Mouse (Mus musculus) forebrain, embryonic 16.5 days (tissue): ENCODE measurements around the gene Armc2. TPM values are rescaled to one million over a fixed set of nuclear protein-coding genes. Genes with fewer than 3 reads are reported as not detected.

Experiments
- ATAC-seq: fragments of 200-750 bp; cut with Nextera tagmentation; 2 replicates; pipeline ENCODE4 v1.8.0; 2017; ENCODE audit warnings: mild to moderate bottlenecking, moderate library complexity
- H3K27ac ChIP-seq: fragments of 300-500 bp; sonication (generic); 2 replicates; pipeline ENCODE4 v1.5.1; 2014; ENCODE audit warnings: low read length, control low read depth
- H3K27me3 ChIP-seq: fragments of 300-500 bp; sonication (generic); replicated peaks from 2 replicates; pipeline ENCODE4 v1.6.1; 2014; ENCODE audit warnings: low read length; ENCODE audit not compliant: control insufficient read depth, insufficient read depth
- H3K36me3 ChIP-seq: fragments of 300-500 bp; sonication (generic); 2 replicates; pipeline ENCODE4 v1.6.1; 2014; ENCODE audit not compliant: control insufficient read depth, insufficient read depth
- H3K4me1 ChIP-seq: fragments of 300-500 bp; sonication (generic); replicated peaks from 2 replicates; pipeline ENCODE4 v1.6.1; 2014; ENCODE audit warnings: low read length; ENCODE audit not compliant: control insufficient read depth, insufficient read depth
- H3K4me2 ChIP-seq: fragments of 300-500 bp; sonication (generic); 2 replicates; pipeline ENCODE4 v1.6.1; 2014; ENCODE audit warnings: mild to moderate bottlenecking, low read length, control low read depth
- H3K4me3 ChIP-seq: fragments of 300-500 bp; sonication (generic); replicated peaks from 2 replicates; pipeline ENCODE4 v1.5.1; 2014; ENCODE audit warnings: mild to moderate bottlenecking, low read length, control low read depth
- H3K9ac ChIP-seq: fragments of 300-500 bp; sonication (generic); replicated peaks from 2 replicates; pipeline ENCODE4 v1.6.1; 2014; ENCODE audit warnings: low read depth, low read length, control low read depth
- H3K9me3 ChIP-seq: fragments of 300-500 bp; sonication (generic); 2 replicates; pipeline ENCODE4 v1.6.1; 2016; ENCODE audit warnings: low read length; ENCODE audit not compliant: control insufficient read depth
- WGBS: fragments of 180-500 bp; shearing (Covaris S2); extraction: QIAGEN DNeasy Blood & Tissue Kit; methylation state at CpG from one replicate; pipeline ENCODE4 v1.1.7; 2014; 5-methylcytosine and 5-hydroxymethylcytosine counted together
- polyA plus RNA-seq: library from polyadenylated mRNA; unstranded; fragments of >200 nt; fragmentation: Nextera tagmentation; extraction: Ambion mirVana; gene quantifications from 2 replicates; pipeline ENCODE4 v1.2.1, GENCODE M21; 2015

Armc2 gene
- polyA plus RNA-seq, 1 experiment from 2014 or later, result 8.2 TPM

DNA sequence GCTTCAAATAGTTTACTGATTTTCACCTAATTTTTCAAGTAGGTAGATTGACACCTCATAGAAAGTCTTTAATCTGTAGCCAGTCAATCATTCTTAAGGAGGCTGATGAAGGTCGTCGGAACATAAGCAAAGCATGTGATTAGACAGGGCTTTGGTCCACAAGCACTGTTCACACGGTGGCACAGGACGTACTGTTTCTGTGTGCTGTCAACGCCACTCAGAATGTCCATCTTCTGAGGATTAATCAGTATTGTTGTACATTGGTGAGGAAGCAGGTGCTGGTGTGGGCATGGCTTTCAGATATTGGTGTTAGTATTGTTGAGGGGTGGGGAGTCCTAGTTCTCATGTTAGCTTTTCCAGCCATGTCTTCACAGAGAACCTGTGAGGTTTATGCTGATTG lies 128.7 kb downstream of the Armc2 start:
- H3K9me3 ChIP-seq, result no peaks in the 10 kb centered on the region
- ATAC-seq, result no peak
- peaks cover 20% of the 10 kb centered on the region for H3K4me1 ChIP-seq
- no peak overlapping the region for H3K27ac ChIP-seq
- H3K36me3 ChIP-seq, result no peaks in the 10 kb centered on the region
- peak overlapping the region; percentile 14; the same call in 1 of the 2 replicates for H3K4me2 ChIP-seq
- H3K9ac ChIP-seq, result no peak overlapping the region
- H3K4me3 ChIP-seq, result no peak overlapping the region
- WGBS, result 38% methylated on average over 5 of the region's 5 CpGs
- H3K27me3 ChIP-seq, result no peaks in the 10 kb centered on the region

DNA sequence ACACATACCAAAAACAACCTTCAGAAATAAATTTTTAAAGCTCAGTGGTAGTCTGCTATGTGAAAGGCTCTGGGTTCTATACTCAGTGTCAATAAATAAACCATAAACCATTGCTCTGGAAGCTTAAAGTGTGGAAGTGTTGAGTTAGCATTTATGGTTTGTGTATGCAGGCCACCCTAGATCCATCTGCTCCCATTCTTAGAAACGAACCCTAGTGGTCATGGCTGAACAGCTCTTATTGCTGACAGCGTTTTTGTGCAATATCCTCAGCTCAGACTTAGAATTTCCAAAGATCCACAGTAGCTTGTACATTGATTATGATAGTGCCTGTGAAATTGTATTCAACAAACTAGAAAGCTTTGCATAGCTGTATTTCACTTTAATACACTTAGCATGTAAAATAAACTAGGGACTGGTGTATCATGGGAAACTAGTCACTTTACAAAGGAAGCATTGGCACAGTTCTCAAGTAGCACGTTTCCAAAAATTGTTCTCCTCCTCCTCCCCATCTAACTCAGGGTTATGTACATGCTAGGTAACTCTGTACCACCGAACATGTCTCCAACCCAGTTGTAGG lies 129.8 kb downstream of the Armc2 start:
- H3K9ac ChIP-seq, result 0 out of 2 replicates have a peak overlapping the region, but pooled peaks have one; percentile 3
- H3K9me3 ChIP-seq, result no peaks in the 10 kb centered on the region
- no peaks in the 10 kb centered on the region for H3K36me3 ChIP-seq
- peak overlapping the region; percentile 8 for H3K4me3 ChIP-seq
- peak overlapping the region; percentile 62 for H3K4me2 ChIP-seq
- 42% methylated on average over 4 of the region's 4 CpGs for WGBS
- no peak overlapping the region for H3K27ac ChIP-seq
- ATAC-seq, result no peak
- peaks cover 13% of the 10 kb centered on the region for H3K4me1 ChIP-seq
- no peaks in the 10 kb centered on the region for H3K27me3 ChIP-seq

DNA sequence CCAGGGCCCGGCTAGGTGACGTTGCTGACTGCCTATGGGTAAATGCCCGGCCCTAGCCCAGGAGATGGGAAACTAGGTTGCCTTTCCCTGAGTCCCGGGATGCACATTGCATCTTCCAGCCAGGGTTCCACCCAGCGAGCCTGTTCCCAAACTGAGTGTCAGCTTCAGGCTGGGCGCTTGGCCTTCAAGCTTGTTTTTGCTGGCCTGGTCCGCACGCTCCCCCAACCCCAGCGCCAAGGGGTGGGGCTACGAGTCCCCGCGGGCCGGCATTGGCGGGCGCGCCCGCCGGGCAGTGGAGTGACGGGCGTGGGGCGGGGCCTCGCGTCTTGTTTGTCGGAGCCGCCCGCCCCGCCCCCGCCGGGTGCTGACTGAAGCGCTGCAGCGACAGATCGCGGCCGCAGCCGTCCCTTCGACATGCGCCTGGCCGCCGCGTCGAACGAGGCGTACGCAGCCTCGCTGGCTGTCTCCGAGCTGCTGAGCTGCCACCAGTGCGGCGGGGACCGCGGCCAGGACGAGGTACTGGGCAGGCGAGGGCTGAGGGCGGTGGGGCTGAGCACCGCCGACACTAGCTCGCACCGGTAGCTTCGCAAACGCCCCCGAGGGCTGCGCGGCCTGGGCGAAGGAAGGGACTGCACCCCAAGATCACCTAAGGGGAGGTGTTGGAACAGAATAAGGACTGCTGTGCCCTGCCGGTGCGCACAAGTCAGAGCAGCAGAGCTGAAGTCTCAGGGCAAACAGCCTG lies 131.0 kb downstream of the Armc2 start:
- Histone ChIP-seq H3K9ac (peak overlapping the region; percentile 91), H3K36me3 (no peaks in the 10 kb centered on the region), H3K4me3 (peak overlapping the region; percentile 66), H3K27ac (peak overlapping the region; percentile 93), H3K9me3 (no peaks in the 10 kb centered on the region), H3K4me1 (peaks cover 8% of the 10 kb centered on the region), H3K4me2 (peak overlapping the region; percentile 62), H3K27me3 (no peaks in the 10 kb centered on the region)
- ATAC-seq, result peak; percentile 98
- under 1% methylated on average over 65 of the region's 65 CpGs for WGBS

DNA sequence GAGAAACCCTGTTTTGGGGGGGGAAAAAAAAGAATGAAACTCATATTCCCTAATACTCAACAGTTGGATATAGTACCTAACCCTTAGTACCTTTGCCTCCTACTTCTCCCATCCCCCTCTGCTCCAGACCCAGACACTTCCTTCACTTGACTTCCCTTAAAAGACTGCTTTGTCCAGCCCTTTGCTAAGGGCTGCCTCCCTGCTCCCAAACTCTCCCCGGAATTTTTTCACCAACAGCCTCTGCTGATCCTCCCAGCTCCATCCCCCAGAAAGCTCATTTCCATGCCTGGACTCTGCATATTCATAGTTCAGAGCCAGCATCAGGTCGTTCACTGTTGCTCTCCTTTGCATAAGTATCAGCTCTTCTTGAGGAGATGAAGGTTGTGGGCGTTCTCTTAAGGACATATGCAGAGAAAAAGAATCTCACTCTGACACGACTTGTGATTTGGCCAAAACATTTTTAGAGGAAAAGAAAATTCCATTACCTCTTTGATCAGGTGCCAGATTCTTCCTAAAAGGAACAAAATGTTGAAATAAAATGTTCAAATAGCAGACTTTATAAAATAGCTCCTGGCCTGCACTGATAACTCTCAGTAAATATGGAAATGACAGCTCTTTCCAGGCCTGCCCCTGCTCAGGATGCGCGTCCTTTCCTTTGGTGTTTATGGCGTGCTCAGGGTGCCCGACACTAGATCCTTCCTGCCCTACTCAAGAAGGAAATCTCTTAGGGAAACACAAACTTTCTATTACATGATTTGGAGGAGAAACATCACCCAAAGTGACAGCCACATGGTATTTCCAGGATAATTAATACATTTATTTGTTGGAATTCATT lies 134.3 kb downstream of the Armc2 start:
- Histone ChIP-seq H3K9me3 (no peaks in the 10 kb centered on the region), H3K4me2 (no peak overlapping the region), H3K27ac (no peak overlapping the region), H3K9ac (no peak overlapping the region), H3K4me1 (peaks cover 12% of the 10 kb centered on the region), H3K36me3 (no peaks in the 10 kb centered on the region), H3K4me3 (no peak overlapping the region), H3K27me3 (no peaks in the 10 kb centered on the region)
- WGBS, result 61% methylated on average over 8 of the region's 8 CpGs
- ATAC-seq, result no peak

DNA sequence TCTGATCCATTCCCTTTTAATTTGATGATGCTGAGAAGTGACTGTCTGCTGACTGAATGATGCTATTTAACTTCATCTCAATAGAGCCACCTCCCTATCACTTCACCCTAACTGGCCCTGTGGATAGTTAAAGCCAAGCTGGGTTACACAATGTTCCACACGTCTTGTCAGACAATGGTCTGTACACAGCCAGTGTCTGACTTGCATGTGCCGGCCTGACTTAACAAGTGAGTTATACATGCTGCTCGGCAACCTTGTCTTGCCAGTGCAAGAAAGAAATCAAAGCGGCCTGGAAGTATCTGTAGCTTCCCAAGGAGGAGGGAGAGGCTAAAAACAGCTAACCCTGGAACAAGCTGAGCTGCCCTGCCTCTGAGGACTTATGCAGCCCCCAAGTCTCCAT lies 136.8 kb downstream of the Armc2 start:
- H3K27ac ChIP-seq, result no peak overlapping the region
- H3K9me3 ChIP-seq, result no peaks in the 10 kb centered on the region
- no peak for ATAC-seq
- no peak overlapping the region for H3K9ac ChIP-seq
- H3K4me2 ChIP-seq, result no peak overlapping the region
- no peak overlapping the region for H3K4me3 ChIP-seq
- 8% methylated on average over 4 of the region's 4 CpGs for WGBS
- H3K36me3 ChIP-seq, result no peaks in the 10 kb centered on the region
- peaks cover 8% of the 10 kb centered on the region for H3K4me1 ChIP-seq
- no peaks in the 10 kb centered on the region for H3K27me3 ChIP-seq

DNA sequence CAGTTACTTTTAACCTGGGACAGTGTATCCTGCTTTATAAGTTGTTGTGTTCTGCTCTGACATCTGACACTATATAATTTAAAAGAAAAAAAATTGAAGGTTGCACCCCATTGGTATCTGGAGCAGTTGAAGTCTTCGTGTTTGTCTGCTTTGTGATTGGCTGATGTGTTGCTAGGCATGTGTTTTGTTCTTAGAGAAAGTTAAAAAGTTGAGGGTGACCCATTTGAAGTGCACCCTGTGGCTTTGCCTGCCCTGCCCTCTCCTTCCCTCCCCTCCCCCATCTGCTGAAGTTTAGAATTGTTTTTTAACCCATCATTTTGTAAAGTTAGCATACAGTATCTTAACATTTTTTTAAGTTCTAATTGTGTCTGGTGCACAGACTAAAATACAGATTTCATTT lies 137.5 kb downstream of the Armc2 start:
- Histone ChIP-seq H3K9ac (no peak overlapping the region), H3K36me3 (no peaks in the 10 kb centered on the region), H3K4me3 (no peak overlapping the region), H3K27me3 (no peaks in the 10 kb centered on the region), H3K4me2 (no peak overlapping the region), H3K9me3 (no peaks in the 10 kb centered on the region), H3K4me1 (peaks cover 8% of the 10 kb centered on the region), H3K27ac (no peak overlapping the region)
- ATAC-seq, result no peak
- WGBS, result 14% methylated on average over 1 of the region's 1 CpGs

DNA sequence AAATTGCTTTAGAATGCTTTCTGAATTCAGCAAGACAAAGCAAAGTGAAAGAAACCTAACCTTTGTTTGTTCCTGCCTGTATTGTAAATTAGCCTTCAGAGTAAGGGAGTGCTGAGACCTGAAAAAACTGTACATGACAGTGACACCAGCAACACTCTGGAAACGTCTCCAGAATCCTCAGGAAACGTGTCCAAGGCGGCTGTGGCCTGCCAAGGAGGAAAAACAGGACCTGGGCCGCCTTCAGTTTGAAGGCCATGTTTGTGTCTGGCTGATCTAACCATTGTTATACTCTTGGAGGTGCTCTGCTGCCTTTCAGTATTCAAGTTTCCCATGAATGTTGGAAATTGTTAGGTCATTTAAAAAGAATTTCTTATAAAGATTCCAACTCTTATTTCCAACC lies 138.0 kb downstream of the Armc2 start:
- Histone ChIP-seq H3K27me3 (no peaks in the 10 kb centered on the region), H3K9ac (no peak overlapping the region), H3K27ac (no peak overlapping the region), H3K4me3 (no peak overlapping the region), H3K36me3 (no peaks in the 10 kb centered on the region), H3K4me2 (no peak overlapping the region), H3K4me1 (peaks cover 8% of the 10 kb centered on the region), H3K9me3 (no peaks in the 10 kb centered on the region)
- ATAC-seq, result no peak
- 37% methylated on average over 4 of the region's 4 CpGs for WGBS

GRCm38 (mm10) chr10:41879675-41880074 lies 138.6 kb downstream of the Armc2 start:
- no peaks in the 10 kb centered on the region for H3K36me3 ChIP-seq
- H3K27ac ChIP-seq, result no peak overlapping the region
- H3K4me3 ChIP-seq, result no peak overlapping the region
- H3K9me3 ChIP-seq, result no peaks in the 10 kb centered on the region
- ATAC-seq, result no peak
- H3K9ac ChIP-seq, result no peak overlapping the region
- H3K4me2 ChIP-seq, result no peak overlapping the region
- no peaks in the 10 kb centered on the region for H3K27me3 ChIP-seq
- WGBS, result 75% methylated on average over 1 of the region's 1 CpGs
- peaks cover 8% of the 10 kb centered on the region for H3K4me1 ChIP-seq

DNA sequence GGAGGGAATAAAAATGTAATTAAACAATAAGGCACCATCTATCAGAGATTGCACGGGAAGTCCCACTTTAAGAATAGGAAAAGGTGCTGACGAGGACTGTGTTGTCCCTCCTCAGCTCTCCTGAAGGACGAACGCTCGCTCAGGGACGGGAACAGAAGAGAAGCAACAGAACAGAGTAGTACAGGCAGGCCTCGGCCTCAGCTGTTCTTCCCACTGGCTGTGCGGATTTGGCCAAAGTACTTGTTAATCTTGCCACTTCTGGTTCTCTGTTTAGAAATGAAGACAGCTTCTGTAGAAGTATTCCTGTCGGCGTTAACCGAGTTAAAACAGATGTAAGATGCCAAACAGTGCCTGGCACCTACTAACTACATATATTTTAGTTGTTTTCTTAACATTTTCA lies 139.9 kb downstream of the Armc2 start:
- ATAC-seq, result no peak
- H3K27ac ChIP-seq, result no peak overlapping the region
- peaks cover 8% of the 10 kb centered on the region for H3K4me1 ChIP-seq
- H3K36me3 ChIP-seq, result no peaks in the 10 kb centered on the region
- 82% methylated on average over 11 of the region's 11 CpGs for WGBS
- H3K9me3 ChIP-seq, result no peaks in the 10 kb centered on the region
- no peaks in the 10 kb centered on the region for H3K27me3 ChIP-seq
- no peak overlapping the region for H3K9ac ChIP-seq
- no peak overlapping the region for H3K4me3 ChIP-seq
- no peak overlapping the region for H3K4me2 ChIP-seq
